Mouse (Mus musculus) lung, postnatal 0 days (tissue): ENCODE measurements around the gene Ubl4b.

ENCODE experiments used
- CTCF ChIP-seq: IDR thresholded peaks from 2 replicates; pipeline ENCODE4 v1.5.1; 2016; ENCODE audit warnings: antibody characterized with exemption, mild to moderate bottlenecking
- EP300 ChIP-seq: IDR thresholded peaks from 2 replicates; pipeline ENCODE4 v1.6.1; 2016; ENCODE audit warnings: antibody characterized with exemption, mild to moderate bottlenecking, control low read depth

DNA sequence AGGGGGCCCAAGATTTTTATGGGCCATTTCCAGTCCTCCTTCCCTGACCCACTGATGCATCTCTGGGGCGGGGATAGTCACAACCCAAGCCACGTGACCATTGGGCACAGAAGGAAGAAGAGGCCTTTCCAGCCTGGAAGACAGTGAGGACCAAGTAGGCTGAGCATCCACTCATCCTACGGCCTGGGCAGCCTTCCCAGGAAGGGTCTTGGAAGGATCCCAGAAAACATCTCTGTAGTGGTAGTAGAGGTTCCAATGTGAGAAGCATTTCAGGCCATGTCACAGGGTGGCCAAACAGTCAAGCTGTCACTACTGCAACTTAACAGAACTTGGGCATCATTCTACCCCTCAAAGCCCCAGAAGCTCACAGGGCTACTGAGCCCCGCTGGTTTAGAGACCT is 7.7 kb upstream of the Ubl4b start:
- TF ChIP-seq EP300 (no peak), CTCF (no peak)
